Comparison of ENCODE assay signal across 8 mouse cellular contexts in the genomic region with DNA sequence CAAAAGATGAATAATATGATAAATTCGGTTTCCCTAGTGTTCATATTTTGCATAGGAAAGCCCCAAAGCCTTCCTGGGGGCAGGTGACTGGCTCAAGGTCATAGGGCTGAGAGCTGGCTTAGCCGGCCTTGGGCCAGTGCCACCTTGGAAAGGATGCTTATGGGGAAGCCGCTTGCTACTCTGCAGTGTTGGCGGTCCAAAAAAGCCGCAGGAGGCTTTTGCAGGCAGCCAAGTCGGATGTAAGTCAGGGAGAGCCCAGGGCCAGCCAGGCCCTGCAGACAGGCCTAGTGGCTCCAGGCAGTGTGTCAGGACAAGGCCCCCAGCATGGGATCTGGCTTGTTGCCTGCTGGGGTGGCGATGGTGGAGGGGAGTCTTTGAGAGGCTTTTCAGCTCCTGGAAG. TPM values are rescaled to one million over a fixed set of nuclear protein-coding genes. Genes with fewer than 3 reads are reported as not detected.
A peak's percentile ranks its signal among the peaks of the same experiment; 100 is the strongest.
DNase-seq lines count a peak whose midpoint lies in the region; ATAC-seq and TF ChIP-seq lines count a peak whose summit lies in the region.

No protein-coding gene starts in this region.

- WGBS in hindbrain, embryonic 12.5 days, result 59% methylated on average over 7 of the region's 7 CpGs
- WGBS in thymus, adult 2 months, result 94% methylated on average over 7 of the region's 7 CpGs

- DNase-seq in layer of hippocampus, postnatal 14 days (ENCODE audit: low spot score in 2 of 2), result peak; percentile 42 to 68
- DNase-seq in layer of hippocampus, postnatal 25 days (ENCODE audit: extremely low spot score in 1 of 2, low spot score in 1 of 2), result no peak
- peak; percentile 84 for DNase-seq in adrenal gland, postnatal 10 days
- DNase-seq in cerebellum, adult 9-10 months, result peak; percentile 90
- DNase-seq in thymus, adult 2 months, result no peak
- DNase-seq in MN1 (ENCODE audit: low spot score), result no peak

- no peaks in the 10 kb centered on the region for H3K27me3 ChIP-seq in hindbrain, embryonic 12.5 days
- no peaks in the 10 kb centered on the region for H3K27me3 ChIP-seq in thymus, adult 2 months (ENCODE audit: control insufficient read depth, insufficient read depth, low read length)

- H3K9ac ChIP-seq in hindbrain, embryonic 12.5 days, result 0 out of 2 replicates have a peak overlapping the region, but pooled peaks have one; percentile 36

- no peak for TF ChIP-seq POLR2A in thymus, adult 2 months (IDR thresholded peaks at IDR 0.05; ENCODE audit: control insufficient read depth, extremely low read depth, insufficient read depth, low read length, poor library complexity)

- no peak overlapping the region for H3K27ac ChIP-seq in hindbrain, embryonic 12.5 days
- H3K27ac ChIP-seq in thymus, adult 2 months (ENCODE audit: control insufficient read depth, insufficient read depth, low read length), result no peak overlapping the region

- peaks cover 19% of the 10 kb centered on the region for H3K36me3 ChIP-seq in hindbrain, embryonic 12.5 days
- peaks cover 8% of the 10 kb centered on the region; the same call in 1 of the 2 replicates for H3K36me3 ChIP-seq in thymus, adult 2 months (ENCODE audit: control insufficient read depth, insufficient read depth, low read length)

- peaks cover 37% of the 10 kb centered on the region for H3K4me1 ChIP-seq in hindbrain, embryonic 12.5 days
- H3K4me1 ChIP-seq in thymus, adult 2 months (replicated peaks; ENCODE audit: control insufficient read depth, insufficient read depth, low read length), result peaks cover 8% of the 10 kb centered on the region; the same call in 1 of the 2 replicates

- no peak for TF ChIP-seq CTCF in thymus, adult 2 months (IDR thresholded peaks at IDR 0.05; ENCODE audit: borderline replicate concordance, control insufficient read depth, extremely low read depth, insufficient read depth, low read length, poor library complexity)

- H3K9me3 ChIP-seq in hindbrain, embryonic 12.5 days (replicated peaks), result no peaks in the 10 kb centered on the region

- H3K4me2 ChIP-seq in hindbrain, embryonic 12.5 days (replicated peaks), result no peak overlapping the region

- no peak for ATAC-seq in hindbrain, embryonic 12.5 days (ENCODE audit: low FRiP score)
- ATAC-seq in megakaryocyte-erythroid progenitor cell, adult 5-6 weeks (replicated peaks; ENCODE audit: low FRiP score, low TSS enrichment, poor library complexity, severe bottlenecking), result no peak

- H3K4me3 ChIP-seq in hindbrain, embryonic 12.5 days, result no peak overlapping the region
- no peak overlapping the region for H3K4me3 ChIP-seq in thymus, adult 2 months (ENCODE audit: control insufficient read depth, insufficient read depth, low read length)

RNA-seq across cellular contexts. Expression of a gene that starts 10.8 kb away (rescaled TPM):
- total RNA-seq in layer of hippocampus, postnatal 14 days (2021), result 100 to 1,000 TPM; 149 to 151 TPM
- 100 to 1,000 TPM; 104 to 168 TPM for total RNA-seq in layer of hippocampus, postnatal 25 days (2021)
- 100 to 1,000 TPM; 175 to 205 TPM for total RNA-seq in adrenal gland, postnatal 10 days (2021)
- 70.2 and 78.0 TPM in 2 replicates for polyA plus RNA-seq in hindbrain, embryonic 12.5 days (2016; fragmentation: Nextera tagmentation; extraction: Ambion mirVana)
- polyA plus RNA-seq in thymus, adult 2 months (2012; rRNA removed), result 141 and 179 TPM in 2 replicates
- total RNA-seq in megakaryocyte-erythroid progenitor cell, adult 5-6 weeks (2014; fragmentation: Nextera tagmentation), result 34.0 and 48.8 TPM in 2 replicates
- total RNA-seq in megakaryocyte-erythroid progenitor cell, adult 5-6 weeks (2017), result 19.8 and 21.3 TPM in 2 replicates

Comparison
In these comparisons a context has a peak if more than half of its experiments do, and no peak if none do; other contexts are left out.
1. DNase-seq: peak in layer of hippocampus, postnatal 14 days (2 of 2), adrenal gland, postnatal 10 days (single experiment) and cerebellum, adult 9-10 months (single experiment); none in layer of hippocampus, postnatal 25 days (0 of 2), thymus, adult 2 months (single experiment) and MN1 (single experiment).